Mouse (Mus musculus): Measurements from ENCODE around the gene Btnl10. TPM values are rescaled to one million over a fixed set of nuclear protein-coding genes. Genes with fewer than 3 reads are reported as not detected.

The Btnl10 gene
- polyA plus RNA-seq, 1 experiment, result not detected

DNA sequence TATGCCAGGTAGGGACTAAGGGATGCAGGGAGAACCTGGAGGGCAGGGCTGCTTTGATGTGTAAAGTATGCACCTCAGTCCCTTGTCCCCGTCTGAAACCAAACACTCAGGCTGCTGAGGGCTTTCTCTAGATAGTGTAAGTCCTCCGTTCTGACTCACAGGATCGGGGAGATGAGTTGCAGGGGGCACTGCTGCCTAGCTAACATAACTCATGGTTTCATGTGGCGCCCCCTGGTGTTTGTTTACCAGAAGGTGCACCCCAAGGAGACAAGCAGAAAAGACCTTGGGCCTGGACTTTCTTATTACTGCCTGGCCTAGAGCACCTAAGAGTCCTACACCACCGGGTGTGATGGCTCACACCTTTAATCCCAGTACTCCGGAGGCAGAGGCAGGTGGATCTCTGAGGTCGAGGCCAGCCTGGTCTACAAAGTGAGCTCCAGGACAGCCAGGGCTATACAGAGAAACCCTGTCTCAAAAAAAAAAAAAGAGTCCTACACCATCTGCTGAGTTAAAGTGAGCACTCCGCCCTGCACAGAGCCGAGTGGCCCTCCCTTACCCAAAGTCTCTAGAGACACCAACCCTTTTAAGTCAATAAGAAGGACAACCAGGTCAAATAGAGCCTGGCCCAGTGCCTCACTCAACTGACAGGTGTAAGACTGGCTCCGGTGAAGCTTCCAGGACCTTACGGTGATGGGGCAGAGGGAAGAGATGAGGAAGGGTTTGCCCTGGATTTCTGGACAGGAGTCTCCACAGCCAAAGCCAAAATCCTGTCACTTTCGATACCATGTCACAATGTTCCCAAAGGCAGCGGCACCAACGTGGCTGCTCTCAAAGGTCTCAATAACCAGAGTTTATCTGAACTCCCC lies 596 bp upstream of the Btnl10 start:
- 44% methylated on average over 14 of the region's 14 CpGs for WGBS
- H3K36me3 ChIP-seq (ENCODE audit: control insufficient read depth, insufficient read depth, low read length), result no peaks in the 10 kb centered on the region
- H3K4me3 ChIP-seq (ENCODE audit: low read depth, low read length), result no peak overlapping the region

DNA sequence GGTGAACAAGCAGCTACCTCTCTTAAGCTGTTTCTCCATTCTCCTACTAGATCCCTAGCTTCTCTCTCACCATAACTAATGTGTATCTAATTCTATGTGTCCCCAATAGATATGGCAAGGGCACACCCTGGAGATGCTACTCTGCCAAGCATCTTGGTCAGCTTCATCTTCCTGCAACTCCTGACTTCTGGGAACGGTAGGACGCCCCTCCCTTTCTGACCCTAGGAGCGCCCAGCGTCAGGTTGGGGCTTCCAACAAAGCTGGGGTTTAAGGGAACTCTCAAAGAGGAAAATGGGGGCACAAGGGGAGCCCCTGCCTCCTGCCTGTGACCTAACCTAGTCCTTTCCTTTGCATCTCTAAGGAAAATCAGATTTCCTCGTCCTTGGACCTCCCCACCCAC lies 1.1 kb downstream of the Btnl10 start:
- H3K27ac ChIP-seq (ENCODE audit: insufficient read depth, low read depth, low read length), result no peak overlapping the region
- no peak for TF ChIP-seq CTCF (IDR thresholded peaks at IDR 0.05; ENCODE audit: extremely low read depth, insufficient read length, insufficient replicate concordance, low read depth, low read length)
- WGBS, result 56% methylated on average over 5 of the region's 5 CpGs
- peaks cover 5% of the 10 kb centered on the region; the same call in 1 of the 2 replicates for H3K4me1 ChIP-seq (ENCODE audit: control insufficient read depth, insufficient read depth, insufficient read length, low read length)
- no peaks in the 10 kb centered on the region for H3K27me3 ChIP-seq (ENCODE audit: control insufficient read depth, insufficient read depth, low read length)
- no peak overlapping the region for H3K4me3 ChIP-seq (ENCODE audit: low read depth, low read length)
- H3K36me3 ChIP-seq (ENCODE audit: control insufficient read depth, insufficient read depth, low read length), result no peaks in the 10 kb centered on the region

More for the DNA sequence above, 596 bp upstream of the Btnl10 start:
- no peak overlapping the region for H3K27ac ChIP-seq (ENCODE audit: insufficient read depth, low read depth, low read length)
- H3K27me3 ChIP-seq (ENCODE audit: control insufficient read depth, insufficient read depth, low read length), result no peaks in the 10 kb centered on the region
- TF ChIP-seq POLR2A (IDR thresholded peaks at IDR 0.05; ENCODE audit: low read depth, low read length) (no peak; the same call in 1 of the 2 replicates), CTCF (IDR thresholded peaks at IDR 0.05; ENCODE audit: extremely low read depth, insufficient read length, insufficient replicate concordance, low read depth, low read length) (peak; percentile 45; the same call in 1 of the 2 replicates)
- H3K4me1 ChIP-seq (ENCODE audit: control insufficient read depth, insufficient read depth, insufficient read length, low read length), result peaks cover 5% of the 10 kb centered on the region; the same call in 1 of the 2 replicates

DNA sequence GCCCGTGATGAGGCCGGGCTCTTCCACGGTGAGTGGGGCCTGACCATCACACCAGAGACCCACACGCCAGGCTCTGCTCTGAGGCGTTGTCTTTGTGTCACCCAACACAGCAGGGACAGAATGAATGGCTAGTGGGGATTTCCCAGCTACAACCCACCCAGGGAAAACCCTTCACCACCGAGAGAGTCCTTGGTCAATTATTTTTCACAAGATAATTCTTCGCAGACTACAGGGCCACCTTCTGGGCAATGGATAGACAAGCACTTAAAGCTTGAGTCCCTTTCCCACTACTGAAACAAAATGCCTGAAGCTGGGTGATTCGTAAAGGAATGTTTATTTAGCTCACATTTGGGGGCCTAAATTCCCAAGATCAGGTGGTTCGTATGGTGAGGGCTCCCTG lies 4.7 kb downstream of the Btnl10 start:
- TF ChIP-seq POLR2A (IDR thresholded peaks at IDR 0.05; ENCODE audit: low read depth, low read length) (no peak), CTCF (IDR thresholded peaks at IDR 0.05; ENCODE audit: extremely low read depth, insufficient read length, insufficient replicate concordance, low read depth, low read length) (no peak)
- Histone ChIP-seq H3K27me3 (ENCODE audit: control insufficient read depth, insufficient read depth, low read length) (no peaks in the 10 kb centered on the region), H3K4me3 (ENCODE audit: low read depth, low read length) (no peak overlapping the region), H3K36me3 (ENCODE audit: control insufficient read depth, insufficient read depth, low read length) (no peaks in the 10 kb centered on the region), H3K27ac (ENCODE audit: insufficient read depth, low read depth, low read length) (no peak overlapping the region), H3K4me1 (ENCODE audit: control insufficient read depth, insufficient read depth, insufficient read length, low read length) (no peaks in the 10 kb centered on the region)
- WGBS, result 76% methylated on average over 9 of the region's 9 CpGs

DNA sequence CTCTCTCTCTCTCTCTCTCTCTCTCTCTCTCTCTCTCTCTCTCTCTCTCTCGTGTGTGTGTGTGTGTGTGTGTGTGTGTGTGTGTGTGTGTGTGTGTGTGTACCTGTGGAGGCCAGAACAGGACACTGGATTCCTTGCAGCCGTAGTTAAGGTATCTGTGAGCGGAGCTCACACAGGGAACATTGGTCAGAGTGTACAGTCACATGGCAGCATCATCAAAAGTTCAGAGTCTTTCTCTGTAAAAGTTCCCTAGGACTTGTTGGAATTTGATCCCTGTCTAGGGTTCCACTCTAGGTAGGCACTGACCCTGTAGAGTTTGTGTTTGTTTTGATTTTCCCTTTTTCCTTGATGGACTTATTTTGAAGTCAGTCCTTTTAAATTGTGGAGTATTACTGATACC lies 8.9 kb downstream of the Btnl10 start:
- Histone ChIP-seq H3K27ac (ENCODE audit: insufficient read depth, low read depth, low read length) (no peak overlapping the region), H3K36me3 (ENCODE audit: control insufficient read depth, insufficient read depth, low read length) (0 out of 2 replicates have a peak, but pooled peaks cover 2% of the 10 kb centered on the region), H3K4me1 (ENCODE audit: control insufficient read depth, insufficient read depth, insufficient read length, low read length) (peaks cover 13% of the 10 kb centered on the region; the same call in 1 of the 2 replicates), H3K27me3 (ENCODE audit: control insufficient read depth, insufficient read depth, low read length) (no peaks in the 10 kb centered on the region), H3K4me3 (ENCODE audit: low read depth, low read length) (no peak overlapping the region)
- WGBS, result 43% methylated on average over 2 of the region's 3 CpGs
- TF ChIP-seq POLR2A (IDR thresholded peaks at IDR 0.05; ENCODE audit: low read depth, low read length), result no peak
- TF ChIP-seq CTCF (IDR thresholded peaks at IDR 0.05; ENCODE audit: extremely low read depth, insufficient read length, insufficient replicate concordance, low read depth, low read length), result no peak

DNA sequence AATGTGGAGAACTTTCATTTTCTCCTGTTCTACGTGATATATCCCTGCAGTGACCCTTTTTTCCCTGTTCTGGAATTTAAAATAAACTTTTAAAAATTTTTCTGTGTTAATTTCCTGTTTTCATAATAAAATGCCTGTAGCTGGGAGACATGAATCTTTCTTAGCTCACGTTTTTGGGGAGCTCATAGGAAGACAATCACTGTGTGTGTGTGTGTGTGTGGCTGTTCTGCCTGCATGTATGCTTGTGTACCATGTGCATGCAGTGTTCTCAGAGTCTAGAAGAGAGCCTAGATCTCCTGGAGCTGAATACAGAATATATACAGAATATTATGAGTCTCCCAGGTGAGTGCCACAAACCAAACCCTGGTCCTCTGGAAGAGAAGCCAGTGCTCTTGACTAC lies 9.3 kb downstream of the Btnl10 start:
- H3K36me3 ChIP-seq (ENCODE audit: control insufficient read depth, insufficient read depth, low read length), result 0 out of 2 replicates have a peak, but pooled peaks cover 3% of the 10 kb centered on the region
- H3K27me3 ChIP-seq (ENCODE audit: control insufficient read depth, insufficient read depth, low read length), result no peaks in the 10 kb centered on the region
- no peak for TF ChIP-seq POLR2A (IDR thresholded peaks at IDR 0.05; ENCODE audit: low read depth, low read length)
- WGBS, result 49% methylated on average over 2 of the region's 2 CpGs
- H3K27ac ChIP-seq (ENCODE audit: insufficient read depth, low read depth, low read length), result no peak overlapping the region
- H3K4me3 ChIP-seq (ENCODE audit: low read depth, low read length), result no peak overlapping the region
- H3K4me1 ChIP-seq (ENCODE audit: control insufficient read depth, insufficient read depth, insufficient read length, low read length), result peaks cover 16% of the 10 kb centered on the region; the same call in 1 of the 2 replicates

DNA sequence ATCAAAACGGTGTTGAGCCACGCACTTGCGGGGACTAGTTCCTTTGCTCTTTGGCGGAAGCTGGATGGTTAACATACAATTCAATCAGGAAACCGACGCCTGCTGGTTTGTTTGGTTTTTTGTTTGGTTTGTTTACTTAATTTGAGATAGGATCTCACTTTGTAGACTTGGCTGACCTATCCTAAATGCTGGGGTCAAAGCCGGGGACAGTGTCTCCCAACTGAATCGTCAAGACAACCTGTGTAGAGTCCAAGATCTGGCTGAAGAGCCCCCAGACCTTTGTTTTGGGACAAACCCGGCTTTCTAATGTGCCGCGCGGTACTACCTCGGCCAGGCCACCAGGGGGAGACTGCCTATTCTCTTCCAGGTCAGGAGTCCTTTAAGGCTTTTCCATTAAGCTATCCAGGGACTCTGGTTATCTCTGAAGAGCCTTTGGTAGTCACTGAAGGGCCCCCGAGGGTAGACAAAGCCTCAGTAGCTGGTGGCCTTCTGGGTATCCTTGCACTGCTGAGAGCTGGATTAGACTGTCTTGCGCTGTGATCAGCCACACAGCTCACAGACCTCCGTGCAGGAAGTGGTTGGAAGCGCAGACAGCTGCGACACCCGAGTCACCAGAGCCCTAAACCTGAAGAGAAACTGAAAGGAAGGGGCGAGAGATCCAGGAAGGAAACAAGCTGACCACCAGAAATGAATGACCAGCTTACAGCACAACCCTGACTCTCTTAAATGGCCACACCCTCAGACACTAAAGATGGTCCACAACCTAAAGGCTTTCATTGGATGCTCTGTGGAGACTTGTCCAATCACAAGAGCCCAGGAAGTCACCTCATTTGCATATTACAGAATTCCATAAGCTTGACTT lies 10.3 kb downstream of the Btnl10 start:
- Histone ChIP-seq H3K27ac (ENCODE audit: insufficient read depth, low read depth, low read length) (peak overlapping the region; percentile 73), H3K4me3 (ENCODE audit: low read depth, low read length) (peak overlapping the region; percentile 61), H3K4me1 (ENCODE audit: control insufficient read depth, insufficient read depth, insufficient read length, low read length) (peaks cover 19% of the 10 kb centered on the region; the same call in 1 of the 2 replicates), H3K27me3 (ENCODE audit: control insufficient read depth, insufficient read depth, low read length) (no peaks in the 10 kb centered on the region), H3K36me3 (ENCODE audit: control insufficient read depth, insufficient read depth, low read length) (peaks cover 10% of the 10 kb centered on the region)
- 2% methylated on average over 20 of the region's 20 CpGs for whole genome bisulfite sequencing
- 0 out of 2 replicates have a peak, but pooled peaks have one; percentile 17 for TF ChIP-seq POLR2A (IDR thresholded peaks at IDR 0.05; ENCODE audit: low read depth, low read length)
- TF ChIP-seq CTCF (IDR thresholded peaks at IDR 0.05; ENCODE audit: extremely low read depth, insufficient read length, insufficient replicate concordance, low read depth, low read length), result peak; percentile 98

DNA sequence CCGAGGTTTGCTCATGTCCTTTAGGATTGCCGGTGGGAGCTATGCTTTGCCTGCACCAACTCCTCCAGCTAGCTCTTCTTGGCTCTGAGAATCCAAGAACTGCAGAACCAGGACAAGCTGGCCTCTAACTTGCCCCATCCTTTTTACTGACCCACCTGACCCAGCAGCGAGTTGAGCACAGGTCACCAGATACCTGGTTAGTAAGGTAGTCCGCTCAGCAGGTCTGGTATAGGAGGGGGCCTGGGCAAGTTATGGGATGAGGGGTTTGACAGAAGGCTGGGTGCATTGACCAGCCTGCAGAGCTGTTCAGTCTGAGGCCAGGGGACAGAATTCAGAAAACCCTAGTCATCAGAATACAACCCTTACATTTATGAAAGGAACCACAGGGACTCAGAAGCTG lies 11.3 kb downstream of the Btnl10 start:
- H3K27me3 ChIP-seq (ENCODE audit: control insufficient read depth, insufficient read depth, low read length), result no peaks in the 10 kb centered on the region
- peaks cover 20% of the 10 kb centered on the region for H3K36me3 ChIP-seq (ENCODE audit: control insufficient read depth, insufficient read depth, low read length)
- 79% methylated on average over 4 of the region's 4 CpGs for WGBS
- H3K4me1 ChIP-seq (ENCODE audit: control insufficient read depth, insufficient read depth, insufficient read length, low read length), result peaks cover 19% of the 10 kb centered on the region; the same call in 1 of the 2 replicates
- TF ChIP-seq POLR2A (IDR thresholded peaks at IDR 0.05; ENCODE audit: low read depth, low read length) (no peak), CTCF (IDR thresholded peaks at IDR 0.05; ENCODE audit: extremely low read depth, insufficient read length, insufficient replicate concordance, low read depth, low read length) (no peak)
- H3K27ac ChIP-seq (ENCODE audit: insufficient read depth, low read depth, low read length), result no peak overlapping the region
- no peak overlapping the region for H3K4me3 ChIP-seq (ENCODE audit: low read depth, low read length)
